Mouse (Mus musculus): ENCODE measurements at regions not wholly inside any gene's neighbourhood (a gene's known extent, or its start where the extent isn't known, plus 50 kb on each side); places are given as distances from the start of the nearest gene placed in this dataset.

DNA sequence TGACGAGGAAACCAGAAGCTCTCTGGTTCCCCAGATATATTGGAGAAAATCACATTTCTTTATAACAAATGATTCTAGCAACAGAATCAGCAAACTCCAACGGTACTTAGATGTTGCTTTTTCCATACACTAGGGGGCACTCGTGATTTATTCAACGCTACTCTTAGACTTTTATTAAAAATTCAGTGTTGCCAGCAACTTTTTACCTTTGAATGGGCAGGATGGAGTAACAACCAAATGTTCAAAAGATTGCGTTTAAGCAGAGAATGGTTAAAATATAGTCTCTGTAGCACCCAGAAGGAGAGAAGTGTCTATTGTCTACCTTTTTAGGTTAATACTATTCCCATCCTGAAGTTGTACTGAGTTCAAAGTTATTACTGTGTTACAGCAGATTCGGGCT lies 715.4 kb upstream of the Cblb start:
- intact Hi-C loops (cut with DNase I), result loop anchor here (10.0 kb wide), 1 partner anchor 471 kb away; no protein-coding TSS in a partner anchor
- no peak for DNase-seq

DNA sequence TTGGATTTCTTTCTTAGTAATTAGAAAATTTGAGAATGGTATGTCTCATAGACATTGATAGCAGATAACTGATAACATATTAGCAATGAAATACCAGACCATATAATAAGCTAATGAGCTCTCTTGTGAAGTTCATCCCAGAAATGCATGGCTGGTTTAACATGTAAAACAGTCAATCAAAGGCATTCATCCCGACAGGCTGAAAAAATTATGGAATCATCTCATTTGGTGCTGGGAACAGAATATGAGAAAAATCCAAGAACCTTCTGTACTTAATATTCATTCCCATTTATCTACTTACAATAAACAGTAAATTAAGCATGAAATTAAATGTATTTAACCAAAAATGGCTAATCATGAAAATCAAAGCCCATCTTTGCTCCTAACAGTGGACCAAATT lies 698.8 kb upstream of the Cblb start:
- DNase-seq, result no peak

DNA sequence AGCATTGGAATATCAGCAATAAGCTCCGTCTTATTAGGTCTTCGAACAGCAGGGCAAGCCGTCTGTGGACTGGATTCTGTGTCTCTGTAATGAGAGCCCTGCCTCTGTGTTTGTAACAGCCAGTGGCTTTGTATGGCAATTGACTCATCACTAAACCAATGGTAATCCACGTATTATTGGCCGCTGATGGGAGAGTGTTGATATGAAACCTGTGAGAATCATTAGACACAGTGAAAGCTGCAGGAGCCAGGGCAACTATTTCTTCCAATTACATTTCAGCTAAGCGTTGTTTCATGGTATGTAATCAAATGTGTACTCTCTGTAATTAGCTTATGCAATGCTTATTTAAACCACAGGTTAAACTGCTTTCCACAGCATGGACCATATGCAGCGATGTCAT lies 696.1 kb upstream of the Cblb start:
- no peak for DNase-seq
- intact Hi-C loops (cut with DNase I), result no loop called here

More for the DNA sequence above, 698.8 kb upstream of the Cblb start:
- intact Hi-C loops (cut with DNase I), result no loop called here

DNA sequence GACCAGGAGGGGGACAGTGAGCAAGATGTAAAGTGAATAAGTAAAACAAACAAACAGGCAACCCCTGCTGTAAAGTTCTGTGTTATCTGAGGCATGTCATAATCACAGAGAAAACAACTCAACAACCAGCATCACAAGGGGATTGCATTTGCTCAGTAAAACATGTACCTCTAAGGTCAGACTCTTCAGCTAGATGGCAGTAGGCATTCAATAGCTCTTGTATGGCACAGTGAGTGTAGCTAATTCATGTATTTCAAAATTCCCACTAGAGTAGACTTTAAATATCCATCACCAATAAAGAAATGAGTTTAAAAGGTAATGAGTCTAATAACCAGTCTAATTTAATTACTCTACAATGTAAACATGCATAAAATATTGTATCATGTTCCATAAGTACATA lies 683.9 kb upstream of the Cblb start:
- no peak for DNase-seq
- intact Hi-C loops (cut with DNase I), result no loop called here

DNA sequence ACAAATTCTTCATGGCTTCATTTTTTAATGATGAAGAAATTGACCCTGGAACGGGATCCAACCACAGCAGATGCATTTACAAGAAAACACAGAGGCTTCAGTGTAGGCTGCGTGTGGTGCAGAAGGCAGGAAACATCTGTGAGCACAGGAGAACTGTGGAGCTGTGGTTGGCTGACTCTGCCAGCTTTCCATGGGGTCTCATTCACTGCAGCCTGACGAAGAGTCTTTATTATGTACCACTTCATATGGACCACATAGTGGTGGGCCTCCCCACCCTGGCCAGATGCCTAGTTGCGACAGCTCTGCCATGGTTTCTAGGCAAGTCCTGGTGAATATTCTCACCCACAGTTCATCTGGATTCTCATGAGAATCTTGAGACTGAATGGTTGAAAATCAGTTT lies 678.9 kb upstream of the Cblb start:
- intact Hi-C loops (cut with DNase I), result no loop called here
- no peak for DNase-seq

DNA sequence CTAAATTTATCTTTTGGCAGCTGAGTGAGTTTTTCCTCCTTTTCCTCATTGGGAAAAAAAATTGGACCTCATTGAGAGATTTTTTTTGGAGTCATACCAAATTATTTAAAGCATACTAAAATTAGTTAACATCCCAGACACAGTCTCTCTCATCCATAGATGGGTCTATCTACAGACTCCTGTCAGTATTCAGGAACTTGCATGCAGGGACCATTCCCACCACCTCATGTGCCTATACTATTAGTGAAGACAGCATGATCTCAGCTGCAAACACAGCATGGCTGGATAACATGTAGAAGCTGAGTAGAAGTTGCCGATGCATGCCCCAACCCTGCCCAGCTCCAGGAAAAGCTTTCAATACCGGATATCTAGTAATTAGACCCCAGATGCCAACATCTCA lies 677.2 kb upstream of the Cblb start:
- DNase-seq, result no peak
- intact Hi-C loops (cut with DNase I), result no loop called here

DNA sequence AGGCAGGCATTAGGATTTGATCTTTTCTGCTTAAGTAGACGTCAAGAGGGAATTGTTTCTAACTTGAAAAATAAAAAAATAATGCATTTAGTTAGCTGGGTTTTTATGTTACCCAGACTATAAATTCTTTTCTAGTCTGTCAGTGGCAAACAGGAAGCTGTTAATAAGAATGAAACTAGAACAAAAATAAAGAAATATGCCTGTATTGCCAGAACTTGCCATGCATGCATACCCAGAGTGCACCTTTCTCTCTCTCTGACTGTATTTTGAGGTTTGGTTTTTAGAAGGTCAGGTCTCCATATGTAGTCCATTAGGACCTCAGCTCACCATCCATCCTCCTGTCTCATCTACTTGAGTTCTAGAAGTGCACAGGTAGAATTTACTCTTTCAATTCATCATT lies 661.0 kb upstream of the Cblb start:
- intact Hi-C loops (cut with DNase I), result no loop called here

DNA sequence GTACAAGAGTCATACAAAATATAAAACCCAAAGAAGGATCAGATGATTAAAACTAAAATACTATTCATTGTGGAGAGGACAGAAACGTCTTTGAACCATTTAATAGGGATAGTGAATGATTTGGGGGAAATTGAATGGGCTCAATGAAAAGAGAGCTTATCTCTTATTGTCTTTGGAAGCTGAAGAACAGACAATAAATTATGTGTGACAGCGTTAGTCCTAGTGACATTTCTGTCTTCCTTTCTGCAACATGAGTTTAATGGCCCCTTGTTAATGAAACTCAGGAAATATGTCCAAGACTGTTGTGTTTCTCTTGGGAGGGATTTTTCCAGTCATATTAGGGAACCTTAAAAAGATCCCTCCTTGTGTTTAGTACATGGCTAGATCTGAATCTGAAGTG lies 644.6 kb upstream of the Cblb start:
- intact Hi-C loops (cut with DNase I), result no loop called here
- DNase-seq, result no peak

More for the DNA sequence above, 661.0 kb upstream of the Cblb start:
- DNase-seq, result no peak

DNA sequence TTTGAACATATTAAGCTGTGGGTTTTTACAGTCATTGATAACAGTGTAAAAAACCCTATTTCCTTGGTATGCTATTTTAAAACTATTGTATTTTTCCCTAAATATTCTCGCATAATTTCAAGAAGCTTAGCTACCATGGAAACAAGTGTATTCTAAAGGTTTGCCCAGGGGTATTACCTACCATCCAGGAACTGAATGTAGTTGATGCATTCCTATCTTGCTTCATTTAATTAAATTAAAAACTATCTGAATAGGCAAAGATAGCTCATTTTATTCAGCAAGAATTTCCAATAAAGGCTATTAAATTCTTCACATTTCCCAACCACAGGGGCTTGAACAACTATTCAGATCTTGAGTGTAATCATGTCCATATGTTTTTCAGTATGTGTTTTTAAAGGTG lies 643.5 kb upstream of the Cblb start:
- DNase-seq, result no peak
- intact Hi-C loops (cut with DNase I), result no loop called here

DNA sequence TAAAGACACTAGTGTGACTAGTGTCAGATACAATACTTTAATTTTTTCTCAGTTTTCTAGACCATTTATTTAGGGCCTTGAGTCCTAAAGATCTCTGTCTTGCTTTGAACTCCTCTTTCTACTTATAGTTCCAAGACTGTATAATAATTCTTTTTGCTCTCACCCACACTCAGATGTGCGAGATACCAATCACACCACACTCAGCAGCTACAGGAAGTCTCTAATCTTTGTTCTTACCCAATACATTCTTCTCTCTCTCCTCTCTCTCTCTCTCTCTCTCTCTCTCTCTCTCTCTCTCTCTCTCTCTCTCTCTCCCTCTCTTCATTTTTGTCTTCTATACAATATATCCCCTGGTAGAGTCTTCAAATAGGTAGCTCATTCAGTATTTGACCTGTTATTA lies 637.2 kb upstream of the Cblb start:
- intact Hi-C loops (cut with DNase I), result no loop called here
- DNase-seq, result no peak
